Mouse (Mus musculus) adrenal gland, postnatal 10 days (tissue): ENCODE results near the gene Platr17. TPM values are rescaled to one million over a fixed set of nuclear protein-coding genes. Genes with fewer than 3 reads are reported as not detected.
"Not testable (repeated sequence)": the region's sequence is repeated elsewhere in the genome, so short reads cannot be mapped to it uniquely, and the experiment has no call there.

Experiments
- DNase-seq: peaks from one replicate; pipeline ENCODE4 v3.0.0; 2021; ENCODE audit warnings: mixed read lengths
- microRNA-seq: library from miRNA; unstranded; fragments of <30 nt; microRNA quantifications from one replicate; pipeline ENCODE4 v1.2.0, GENCODE M21; 2021
- total RNA-seq, 2 experiments: library from RNA; stranded (reverse); gene quantifications; 2 replicates each; pipeline ENCODE4 v1.2.3; 2021

The Platr17 gene
- total RNA-seq, 2 experiments from 2014 or later = not detected

DNA sequence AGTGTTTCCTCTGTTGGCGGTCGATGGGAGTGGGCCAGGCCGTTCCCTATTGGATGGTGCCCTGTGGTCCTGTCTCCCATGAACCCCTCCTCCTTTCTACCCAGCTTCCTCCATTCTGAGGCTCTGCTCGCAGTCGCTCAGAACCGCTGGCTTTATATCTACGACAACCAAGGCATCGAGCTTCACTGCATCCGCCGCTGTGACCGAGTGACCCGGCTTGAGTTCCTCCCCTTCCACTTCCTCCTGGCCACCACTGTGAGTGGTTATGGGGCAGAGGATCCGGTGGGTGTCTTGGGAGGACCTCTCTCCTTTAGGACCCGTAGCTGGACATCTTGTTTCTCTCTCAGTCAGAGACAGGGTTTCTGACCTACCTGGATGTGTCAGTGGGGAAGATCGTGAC, 38.5 kb downstream of the Platr17 start:
- no peak for DNase-seq

DNA sequence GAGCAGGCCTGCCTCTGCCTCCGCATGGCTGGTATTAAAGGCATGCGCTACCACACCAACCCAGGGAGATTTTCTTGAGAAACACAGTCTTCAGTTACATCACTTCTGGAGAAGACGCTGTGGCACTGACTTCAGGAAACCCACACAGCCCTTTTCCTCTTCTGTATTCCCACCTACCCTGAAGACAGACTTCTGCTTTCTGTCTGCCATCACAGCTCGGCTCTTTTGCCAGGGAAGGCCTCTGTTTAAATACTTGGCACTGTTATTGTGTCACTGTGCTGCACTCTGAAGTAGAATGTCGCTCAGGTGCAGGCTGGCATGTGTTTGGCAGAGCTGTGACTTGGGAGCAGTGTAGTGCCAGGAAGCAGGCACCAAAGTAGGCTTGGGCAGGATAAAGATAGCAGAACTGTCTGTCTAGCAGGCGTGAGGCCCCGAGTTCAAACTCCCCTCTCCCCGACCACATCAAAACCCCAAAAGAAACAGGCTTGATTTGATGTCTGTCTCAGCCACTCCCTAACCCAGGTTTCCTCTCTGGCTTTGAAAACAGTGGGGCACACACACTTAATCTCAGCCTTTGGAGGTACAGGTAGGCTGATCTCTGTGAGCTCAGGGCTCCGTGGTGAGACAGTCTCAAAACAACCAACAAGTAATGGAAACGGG, 42.6 kb downstream of the Platr17 start:
- no peak for DNase-seq

DNA sequence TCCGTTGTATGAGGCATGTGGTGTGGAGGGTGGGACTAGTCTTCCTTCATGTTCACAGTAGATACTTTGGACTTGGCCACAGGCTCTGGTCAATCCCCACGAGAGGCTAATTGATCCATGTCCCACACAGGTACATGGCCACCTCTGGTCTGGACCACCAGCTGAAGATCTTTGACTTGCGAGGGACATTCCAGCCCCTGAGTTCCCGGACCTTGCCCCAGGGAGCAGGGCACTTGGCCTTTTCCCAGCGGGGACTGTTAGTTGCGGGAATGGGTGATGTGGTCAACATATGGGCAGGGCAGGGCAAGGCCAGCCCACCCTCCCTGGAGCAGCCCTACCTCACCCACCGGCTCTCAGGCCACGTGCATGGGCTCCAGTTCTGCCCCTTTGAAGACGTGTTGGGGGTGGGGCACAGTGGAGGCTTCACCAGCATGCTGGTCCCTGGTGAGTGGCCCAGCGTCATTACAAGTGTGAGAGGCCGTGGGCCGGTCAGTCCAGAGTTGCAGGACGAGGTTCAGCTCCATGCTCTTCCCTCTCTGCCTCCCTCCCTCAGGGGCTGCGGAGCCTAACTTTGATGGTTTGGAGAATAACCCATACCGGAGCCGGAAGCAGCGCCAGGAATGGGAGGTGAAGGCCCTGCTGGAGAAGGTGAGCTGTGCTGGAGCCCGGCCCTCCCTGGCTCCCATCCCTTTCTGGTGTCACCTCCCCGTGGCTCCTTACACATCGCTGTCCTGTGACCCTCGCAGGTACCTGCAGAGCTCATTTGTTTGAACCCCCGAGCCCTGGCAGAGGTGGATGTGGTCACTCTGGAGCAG, 43.4 kb downstream of the Platr17 start:
- no peak for DNase-seq

DNA sequence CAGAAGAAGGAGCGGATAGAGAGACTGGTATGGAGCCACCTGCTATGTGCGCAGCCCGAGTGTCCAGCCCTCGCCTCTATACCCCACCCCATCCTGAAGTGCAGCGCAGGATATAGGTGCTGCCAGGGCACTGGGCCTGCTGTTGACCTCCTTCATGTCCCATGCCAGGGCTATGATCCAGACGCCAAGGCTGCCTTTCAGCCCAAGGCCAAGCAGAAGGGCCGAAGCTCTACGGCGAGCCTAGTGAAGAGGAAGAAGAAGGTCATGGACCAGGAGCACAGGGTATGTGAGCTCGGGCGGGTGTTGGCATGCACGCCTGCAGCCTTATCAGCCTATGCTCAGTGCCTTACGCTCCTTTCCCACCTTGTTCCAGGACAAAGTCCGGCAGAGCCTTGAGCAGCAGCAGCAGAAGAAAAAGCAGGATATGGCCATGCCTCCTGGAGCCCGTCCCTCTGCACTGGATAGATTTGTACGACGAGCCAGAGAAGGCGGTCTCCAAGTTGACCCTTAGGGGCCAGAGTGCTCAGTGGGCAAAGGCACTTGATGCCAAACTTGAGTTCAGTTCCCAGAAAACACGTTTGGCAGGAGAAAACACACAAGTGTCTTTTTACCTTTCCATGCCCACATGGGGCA, 44.1 kb downstream of the Platr17 start:
- peak; percentile 49 for DNase-seq

DNA sequence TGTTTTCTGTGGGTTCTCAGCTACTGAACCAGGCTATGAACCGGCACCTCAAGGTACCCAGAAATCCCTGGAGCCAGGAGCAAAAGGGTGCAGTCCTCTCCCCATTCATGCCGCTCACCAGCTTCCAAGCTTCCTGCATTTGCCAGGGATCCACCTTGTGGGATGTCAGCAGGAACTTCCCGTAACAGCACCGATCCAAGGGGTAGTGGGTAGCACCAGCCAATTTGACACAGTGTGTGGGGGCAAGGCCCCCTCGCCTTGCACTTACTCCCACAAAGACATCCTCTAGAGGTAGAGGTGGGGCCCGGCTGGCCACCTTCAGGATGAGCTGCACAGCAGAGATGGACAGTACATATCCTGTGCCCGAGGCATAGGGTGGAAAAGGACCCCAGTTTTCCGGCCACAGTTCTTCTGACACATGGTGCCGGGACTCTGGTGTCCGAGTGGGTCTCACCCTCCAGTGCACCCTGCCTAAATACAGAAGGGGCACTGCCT, 45.2 kb downstream of the Platr17 start:
- no peak for DNase-seq

DNA sequence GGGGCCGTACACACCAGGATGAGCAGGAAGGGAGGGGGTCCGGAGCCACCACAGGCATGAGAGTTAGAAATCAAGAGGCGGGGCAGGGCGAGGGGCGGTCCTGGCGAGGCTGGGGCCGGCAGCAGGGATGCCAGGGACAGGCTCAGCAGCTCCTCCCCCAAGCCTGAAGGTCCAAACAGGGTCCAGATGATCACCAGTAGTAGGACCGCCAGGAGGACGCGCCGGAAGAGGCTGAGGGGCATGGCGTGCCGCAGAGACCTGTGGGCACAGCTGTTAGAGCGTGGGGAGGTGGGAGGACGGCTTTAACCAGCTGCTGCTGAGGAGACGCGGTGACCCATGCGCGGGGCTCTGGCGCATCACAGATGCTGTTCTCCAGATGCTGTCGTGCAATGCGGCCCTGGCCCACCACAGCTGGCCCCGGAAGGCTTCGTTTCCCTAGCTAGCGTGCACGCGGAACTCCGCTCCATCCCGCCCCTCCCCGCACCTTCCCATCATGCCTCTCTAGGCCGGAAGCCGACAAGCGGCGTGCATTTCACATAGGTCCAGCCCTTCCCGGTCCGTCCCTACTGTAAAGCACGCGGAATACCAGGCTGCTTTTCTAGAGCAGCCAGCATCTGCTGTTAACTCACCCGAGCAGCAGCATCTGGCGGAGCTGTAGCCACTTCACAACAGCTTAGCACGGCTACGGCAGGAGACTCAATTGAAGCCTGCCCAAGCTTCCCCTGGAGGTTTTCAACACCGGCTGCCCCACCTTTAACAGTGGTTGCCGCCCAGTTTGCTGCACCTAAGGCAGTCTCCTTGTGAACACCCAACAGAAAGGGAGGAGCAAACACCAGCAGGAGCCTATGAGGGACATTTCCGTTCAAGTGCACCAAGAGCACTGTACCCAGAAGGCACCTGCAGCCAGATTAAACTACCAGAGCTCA, 46.3 kb downstream of the Platr17 start, which contains the start of gene B3galt4:
Gene B3galt4, minus strand, starts transcription at position 468 of the 926 bp plus-strand sequence.
- peak; percentile 89 for DNase-seq

DNA sequence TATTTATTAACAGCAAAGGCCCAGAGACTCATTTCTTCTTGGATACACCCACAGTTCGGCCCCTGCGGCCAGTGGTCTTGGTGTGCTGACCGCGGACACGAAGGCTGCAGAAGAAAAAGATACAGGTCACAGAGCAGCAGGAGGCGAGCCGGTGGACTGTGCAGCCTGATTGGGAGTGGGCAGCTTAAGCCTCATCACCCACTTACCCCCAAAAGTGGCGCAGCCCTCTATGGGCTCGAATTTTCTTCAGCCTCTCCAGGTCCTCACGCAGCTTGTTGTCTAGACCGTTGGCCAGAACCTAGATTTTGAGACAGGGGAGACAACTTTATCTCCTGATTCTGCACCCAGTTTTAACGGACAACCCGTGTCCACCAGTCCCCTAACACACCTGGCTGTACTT, 47.1 kb downstream of the Platr17 start:
- not testable (repeated sequence) for DNase-seq

DNA sequence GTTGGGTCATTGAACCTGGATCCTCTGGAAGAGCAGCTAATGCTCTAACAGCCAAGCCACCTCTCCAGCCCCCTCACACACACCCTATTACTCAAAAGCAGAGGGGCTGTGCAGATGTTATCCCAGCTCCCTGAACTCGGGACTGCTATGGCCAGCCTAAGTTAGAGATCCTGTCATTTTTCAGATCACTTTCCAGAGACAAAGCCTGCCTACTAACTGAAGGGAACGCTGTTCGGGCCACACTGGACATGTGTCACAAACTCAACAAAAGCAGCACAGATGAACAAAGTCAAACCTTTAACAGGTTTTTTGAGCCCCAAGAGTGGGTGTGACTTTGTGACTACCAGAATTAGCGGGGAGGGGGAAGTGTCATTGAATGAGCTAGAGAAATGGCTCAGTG, 47.9 kb downstream of the Platr17 start:
- DNase-seq = no peak

DNA sequence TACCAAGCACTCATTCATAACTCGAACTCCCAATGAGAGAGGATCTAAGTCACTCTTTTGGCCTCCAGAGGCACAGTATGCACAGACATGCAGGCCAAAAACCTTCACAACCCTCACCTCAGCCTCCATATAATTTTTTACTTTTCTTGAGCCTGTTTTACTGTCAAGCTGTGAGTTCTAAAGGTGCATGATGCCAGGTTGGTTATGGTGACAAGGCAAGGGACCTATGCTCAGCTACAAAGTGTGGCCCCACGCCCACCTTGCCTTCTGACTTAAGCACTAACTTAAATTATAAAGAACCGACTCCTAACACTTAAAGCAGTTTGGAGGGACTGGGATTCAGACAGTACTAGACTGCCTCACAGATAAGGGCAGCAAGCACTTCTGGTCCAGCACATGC, 48.4 kb downstream of the Platr17 start:
- DNase-seq = no peak

DNA sequence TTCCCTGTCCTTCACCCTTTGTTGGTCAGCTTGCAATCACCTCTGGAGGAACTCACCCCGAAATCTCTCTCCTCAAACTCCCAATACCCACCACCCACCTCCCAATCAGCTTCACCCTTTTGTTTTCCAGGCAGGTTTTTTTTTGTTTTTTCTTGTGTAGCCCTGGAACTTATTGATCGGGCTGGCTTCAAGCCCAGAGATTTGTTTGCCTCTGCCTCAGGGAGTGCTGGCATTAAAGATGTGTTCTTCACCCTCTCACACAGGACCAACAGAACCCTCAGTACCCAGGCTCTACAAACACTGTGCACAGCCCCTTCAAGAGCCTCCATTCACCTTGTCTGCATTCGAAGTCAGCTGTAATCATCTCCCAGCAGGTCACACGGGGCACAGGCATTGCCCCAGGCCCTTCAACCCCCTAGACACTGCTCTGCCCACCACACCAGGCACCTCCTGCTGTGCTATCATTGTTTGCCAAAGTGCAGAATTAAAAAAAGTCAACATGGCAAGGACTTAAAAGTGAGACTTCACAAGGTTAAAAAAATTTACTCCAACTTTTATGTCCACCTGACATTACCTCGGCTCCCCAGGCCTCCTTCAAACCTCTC, 49.1 kb downstream of the Platr17 start:
- DNase-seq = no peak

DNA sequence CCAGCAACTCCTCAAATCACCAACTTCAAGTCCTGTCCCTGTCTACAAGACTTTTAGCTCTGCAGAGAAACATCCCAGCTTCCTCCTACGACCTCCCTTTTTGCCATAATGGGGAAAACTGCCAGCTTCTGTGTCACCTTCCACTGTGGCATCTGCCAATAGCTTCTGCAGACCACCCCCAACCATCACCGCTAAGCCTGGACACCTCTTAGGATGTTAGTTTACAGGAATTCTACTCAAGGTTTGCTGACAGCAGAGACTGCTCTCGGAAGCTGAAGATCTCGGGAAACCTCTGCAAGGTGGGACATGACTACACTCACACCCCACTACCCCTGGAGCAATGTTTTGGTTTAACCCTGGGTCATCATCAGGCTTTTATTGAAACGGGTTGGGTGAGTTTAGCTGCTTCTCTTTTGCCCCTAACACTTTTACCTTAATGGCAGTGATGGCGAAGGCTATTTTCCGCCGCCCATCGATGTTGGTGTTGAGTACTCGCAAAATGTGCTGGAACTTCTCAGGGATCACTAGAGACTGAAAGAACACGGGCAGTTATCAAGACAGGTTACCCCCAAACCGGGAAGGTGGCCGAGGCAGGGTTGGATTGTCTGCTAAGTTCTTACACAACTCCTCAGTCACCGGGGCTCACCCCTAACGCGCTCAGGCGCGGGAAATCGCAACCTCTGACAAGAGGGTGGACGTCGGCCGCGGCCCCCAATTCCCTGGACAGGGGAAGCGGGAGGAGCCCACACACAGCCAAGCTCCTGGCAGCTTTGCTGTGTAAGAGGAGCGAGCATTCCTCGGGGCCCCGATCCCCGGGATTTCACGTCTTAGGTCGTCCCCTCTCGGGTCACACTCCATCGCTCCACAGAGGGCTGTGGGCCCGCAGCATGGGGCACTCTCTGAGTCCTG, 50.0 kb downstream of the Platr17 start:
- no peak for DNase-seq

DNA sequence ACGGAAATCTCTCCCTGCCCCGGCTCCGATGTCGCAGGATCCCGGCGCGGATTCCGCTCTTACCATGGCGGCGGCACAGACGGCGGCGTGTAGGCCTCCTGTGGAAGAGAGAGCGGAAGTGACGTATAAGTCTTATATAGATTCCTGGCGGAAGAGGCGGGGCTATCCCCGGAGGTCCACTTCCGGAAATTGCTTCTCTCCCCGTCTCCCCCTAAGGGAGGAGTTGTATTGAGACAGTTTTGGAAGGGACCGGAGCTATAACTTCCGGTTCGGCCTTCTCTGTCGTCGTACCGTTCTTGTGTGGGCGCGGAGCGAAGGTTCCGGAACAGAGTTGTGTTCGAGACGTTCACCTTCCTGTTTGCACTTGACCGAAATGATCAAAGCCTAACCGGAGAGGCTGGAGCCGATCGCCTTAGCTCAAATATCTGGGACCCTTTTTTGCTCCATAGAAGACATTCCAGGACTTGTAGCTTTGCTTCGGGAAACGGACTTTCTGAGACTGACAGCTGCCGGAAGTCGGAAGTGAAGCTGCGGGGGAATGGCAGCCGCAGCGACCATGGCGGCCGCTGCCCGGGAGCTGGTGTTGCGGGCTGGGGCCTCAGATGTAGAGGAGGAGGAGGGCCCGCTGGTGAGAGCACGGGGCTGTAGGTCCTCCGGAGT, 50.8 kb downstream of the Platr17 start, which contains the start of the genes Vps52 and Rps18:
Gene Vps52, plus strand, starts transcription at position 258 of the 660 bp plus-strand sequence.
Gene Rps18, minus strand, starts transcription at position 447 of the 660 bp plus-strand sequence.
- peak; percentile 96 for DNase-seq

Small RNAs within 50 kb of the gene (microRNA-seq; reads per million reads assigned to microRNA genes)
- not detected for gene Gm27740

Other genes starting within 250 kb of the Platr17 start
- gene Hnrnpm, start 218.3 kb upstream of the Platr17 start, total RNA-seq = 100 to 1,000 TPM; 148 to 172 TPM
- gene March2, start 186.5 kb upstream of the Platr17 start, total RNA-seq = 100 to 1,000 TPM; 115 to 126 TPM
- 100 to 1,000 TPM; 213 to 245 TPM for gene Rab11b, start 144.6 kb upstream of the Platr17 start, total RNA-seq
- gene Angptl4, start 123.3 kb upstream of the Platr17 start, total RNA-seq = 100 to 1,000 TPM; 156 to 168 TPM
- 100 to 1,000 TPM in 1 of 2 experiments, 10 to 100 TPM in 1; 85.3 to 108 TPM for gene Kank3, start 94.6 kb upstream of the Platr17 start, total RNA-seq
- gene Rps28, start 80.6 kb upstream of the Platr17 start, total RNA-seq = 1,000 to 10,000 TPM; 1,671 to 1,675 TPM
- gene Ndufa7, start 80.6 kb upstream of the Platr17 start, total RNA-seq = 100 to 1,000 TPM; 564 to 570 TPM
- gene Cd320, start 62.0 kb upstream of the Platr17 start, total RNA-seq = 10 to 100 TPM; 29.6 to 39.4 TPM
- not detected for gene Gm7029, start 31.3 kb upstream of the Platr17 start, total RNA-seq
- 10 to 100 TPM; 13.4 to 15.8 TPM for gene Kifc1, start 14.5 kb upstream of the Platr17 start, total RNA-seq
- 10 to 100 TPM; 25.4 to 26.3 TPM for gene Daxx, start 4.3 kb downstream of the Platr17 start, total RNA-seq
- 100 to 1,000 TPM; 131 to 150 TPM for gene Tapbp, start 10.8 kb downstream of the Platr17 start, total RNA-seq
- gene Zbtb22, start 10.8 kb downstream of the Platr17 start, total RNA-seq = 10 to 100 TPM; 29.2 to 34.3 TPM
- gene Rgl2, start 24.4 kb downstream of the Platr17 start, total RNA-seq = 10 to 100 TPM; 57.1 to 76.3 TPM
- gene Pfdn6, start 35.2 kb downstream of the Platr17 start, total RNA-seq = 10 to 100 TPM; 81.2 to 94.9 TPM
- gene Wdr46, start 35.5 kb downstream of the Platr17 start, total RNA-seq = 10 to 100 TPM; 28.4 to 29.7 TPM
- 1 to 10 TPM; 4.8 to 5.8 TPM for gene B3galt4, start 46.4 kb downstream of the Platr17 start, total RNA-seq
- 10 to 100 TPM; 38.8 to 51.4 TPM for gene Vps52, start 50.7 kb downstream of the Platr17 start, total RNA-seq
- gene Rps18, start 50.9 kb downstream of the Platr17 start, total RNA-seq = 100 to 1,000 TPM; 943 to 952 TPM
- 100 to 1,000 TPM; 204 to 217 TPM for gene H2-K1, start 95.2 kb downstream of the Platr17 start, total RNA-seq
- 10 to 100 TPM; 29.8 to 36.5 TPM for gene Ring1, start 119.5 kb downstream of the Platr17 start, total RNA-seq
- 100 to 1,000 TPM; 184 to 194 TPM for gene H2-Ke6, start 122.9 kb downstream of the Platr17 start, total RNA-seq
- 100 to 1,000 TPM; 115 to 140 TPM for gene Slc39a7, start 126.5 kb downstream of the Platr17 start, total RNA-seq
- 10 to 100 TPM; 62.3 to 76.1 TPM for gene Rxrb, start 126.7 kb downstream of the Platr17 start, total RNA-seq
- 10 to 100 TPM in 1 of 2 experiments, 1 to 10 TPM in 1; 4.2 to 15.0 TPM for gene Col11a2, start 134.3 kb downstream of the Platr17 start, total RNA-seq
- 1 to 10 TPM; 1.4 to 1.5 TPM for gene H2-Oa, start 187.2 kb downstream of the Platr17 start, total RNA-seq
- 10 to 100 TPM in 1 of 2 experiments, 1 to 10 TPM in 1; 8.9 to 15.2 TPM for gene H2-DMa, start 214.4 kb downstream of the Platr17 start, total RNA-seq
- 100 to 1,000 TPM; 170 to 181 TPM for gene Brd2, start 217.5 kb downstream of the Platr17 start, total RNA-seq
- 1 to 10 TPM; 4.5 to 4.8 TPM for gene H2-DMb2, start 238.2 kb downstream of the Platr17 start, total RNA-seq
- gene H2-DMb1, start 247.9 kb downstream of the Platr17 start, total RNA-seq = 1 to 10 TPM; 3.6 to 5.8 TPM